Mouse (Mus musculus) frontal cortex, postnatal 25 days (tissue): ENCODE measurements around the gene Bfar.
A peak's percentile ranks its signal among the peaks of the same experiment; 100 is the strongest.
"Not testable (repeated sequence)": the region's sequence is repeated elsewhere in the genome, so short reads cannot be mapped to it uniquely, and the experiment has no call there.

ENCODE experiments used
- DNase-seq, 2 experiments: peaks; one replicate each; pipeline ENCODE4 v3.0.0; 2022; ENCODE audit warnings: low spot score in 2 of 2

Bfar gene

GRCm38 (mm10) chr16:13671685-13672385 is at the start of gene Bfar, which contains the start of gene 3110001I22Rik:
Bfar (plus strand) TSS chr16:13671858.
3110001I22Rik (plus strand) TSS chr16:13671929.
- DNase-seq = peak; percentile 65 to 78

GRCm38 (mm10) chr16:13628345-13628744 is 43.3 kb upstream of the Bfar start:
- no peak for DNase-seq

DNA sequence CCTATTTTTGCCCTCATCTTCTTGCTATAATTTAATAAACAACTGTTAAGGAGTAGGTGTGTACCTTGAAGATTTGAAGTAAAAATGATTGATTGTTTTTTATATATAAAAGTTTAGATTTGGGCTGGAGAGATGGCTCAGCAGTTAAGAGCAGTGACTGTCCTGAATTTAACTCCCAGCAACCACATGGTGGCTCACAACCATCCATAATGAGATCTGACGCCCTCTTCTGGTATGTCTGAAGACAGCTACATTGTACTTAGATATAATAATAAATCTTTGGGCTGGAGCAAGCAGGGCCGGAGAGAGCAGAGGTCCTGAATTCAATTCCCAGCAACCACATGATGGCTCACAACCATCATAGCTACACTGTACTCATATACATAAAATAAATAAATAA is 33.5 kb upstream of the Bfar start:
- DNase-seq = not testable (repeated sequence)

GRCm38 (mm10) chr16:13639508-13639907 is 32.1 kb upstream of the Bfar start:
- DNase-seq = no peak

- no peak for DNase-seq
Measured at GRCm38 (mm10) chr16:13640064-13640463, 31.6 kb upstream of the Bfar start.

- no peak for DNase-seq
Measured at GRCm38 (mm10) chr16:13644474-13644873, 27.2 kb upstream of the Bfar start.

- no peak for DNase-seq
Measured at GRCm38 (mm10) chr16:13645930-13646329, 25.7 kb upstream of the Bfar start.

DNA sequence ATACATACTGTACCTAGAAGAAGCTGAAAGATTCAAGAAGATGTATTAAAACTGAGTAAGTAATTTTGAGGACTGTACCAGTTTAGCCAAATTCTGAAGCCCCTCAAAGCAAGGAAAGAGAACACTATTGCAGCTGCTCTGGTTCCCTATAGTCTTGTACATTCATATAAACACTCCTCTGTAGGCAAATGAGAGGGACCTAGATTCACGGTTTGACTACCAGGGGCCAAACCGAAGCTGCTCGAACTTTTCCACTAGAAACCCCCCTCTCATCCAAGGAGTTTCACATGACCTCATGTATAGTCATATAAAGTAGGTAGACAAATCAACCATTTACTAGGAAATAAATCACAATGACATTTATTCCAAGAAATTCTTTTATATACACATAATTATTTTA is 12.8 kb upstream of the Bfar start:
- no peak for DNase-seq

- no peak for DNase-seq
Measured at GRCm38 (mm10) chr16:13660736-13661135, 10.9 kb upstream of the Bfar start.

DNA sequence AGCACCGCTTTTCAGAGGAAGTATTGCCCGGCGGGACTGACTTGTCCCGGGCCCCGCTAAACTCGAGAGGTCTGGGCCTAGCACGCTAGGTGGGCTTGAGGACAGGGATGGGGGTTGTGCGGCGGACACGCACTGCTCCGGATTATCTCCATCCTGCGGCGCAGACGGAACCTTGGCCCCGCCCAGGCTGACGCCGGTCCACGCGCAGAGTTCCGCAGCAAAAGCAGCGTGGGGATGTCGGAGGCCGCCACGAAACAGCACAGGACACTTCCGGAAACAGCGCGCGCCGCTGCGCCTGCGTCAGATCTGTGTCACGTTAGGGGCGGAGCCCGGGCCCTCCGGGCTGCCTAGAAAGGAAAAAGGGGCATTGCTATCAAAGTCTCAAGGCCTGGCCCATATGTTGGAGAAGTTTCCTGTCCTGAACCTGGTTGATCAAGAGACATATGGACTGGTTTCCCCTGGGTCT is 3.7 kb upstream of the Bfar start, which contains the start of gene Parn:
Gene Parn (minus strand): TSS at position 293 of the 466 bp plus-strand sequence.
- peak; percentile 86 to 88 for DNase-seq

DNA sequence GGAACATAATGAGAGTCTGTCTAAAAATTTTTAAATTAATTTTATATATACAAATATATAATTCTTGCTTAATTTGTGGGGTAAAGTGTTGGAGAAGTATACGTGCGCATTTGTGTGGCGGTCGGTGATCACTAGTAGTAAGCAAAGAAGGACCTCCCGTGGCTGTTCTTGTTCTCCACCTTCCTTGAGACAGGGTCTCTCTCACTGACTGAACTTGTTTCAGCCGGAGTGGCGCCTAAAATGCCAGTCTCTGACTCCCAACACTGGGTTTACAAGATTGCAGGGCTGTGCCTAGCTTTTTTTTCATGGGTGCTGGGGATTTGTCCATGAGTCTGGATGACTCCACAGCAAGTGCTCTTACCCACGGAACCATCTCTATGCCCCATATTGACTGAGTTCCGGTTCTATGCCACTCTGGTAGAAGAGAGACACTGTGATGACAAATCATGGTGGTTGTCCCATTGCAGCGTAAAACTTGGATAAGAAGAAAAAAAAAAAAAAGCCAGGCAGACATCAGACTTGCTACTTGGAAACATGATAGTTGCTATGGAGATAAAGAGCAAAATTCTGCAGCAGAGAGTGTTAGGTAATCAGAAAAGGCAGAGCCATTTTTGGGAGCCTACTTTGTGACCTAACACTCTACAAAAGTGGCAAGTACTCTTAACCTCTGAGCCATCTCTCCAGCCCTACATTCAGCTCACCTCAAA is 3.1 kb upstream of the Bfar start:
- no peak for DNase-seq

GRCm38 (mm10) chr16:13669282-13669681 is 2.4 kb upstream of the Bfar start:
- no peak for DNase-seq

DNA sequence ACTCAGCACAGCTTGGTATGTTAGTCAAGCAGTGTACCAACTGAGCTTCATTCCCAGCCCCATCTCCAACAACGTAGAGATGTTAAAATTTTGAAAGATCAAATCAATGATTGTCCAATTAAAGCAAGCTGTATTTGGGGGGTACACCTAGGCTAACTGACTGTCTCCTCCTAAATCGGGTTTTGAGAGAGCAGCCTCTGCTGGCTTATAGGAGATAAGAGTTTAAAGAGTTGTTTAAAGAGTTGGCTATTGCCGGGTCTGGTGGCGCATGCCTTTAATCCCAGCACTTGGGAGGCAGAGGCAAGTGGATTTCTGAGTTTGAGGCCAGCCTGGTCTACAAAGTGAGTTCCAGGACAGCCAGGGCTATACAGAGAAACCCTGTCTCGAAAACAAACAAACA is 762 bp upstream of the Bfar start:
- not testable (repeated sequence) for DNase-seq

DNA sequence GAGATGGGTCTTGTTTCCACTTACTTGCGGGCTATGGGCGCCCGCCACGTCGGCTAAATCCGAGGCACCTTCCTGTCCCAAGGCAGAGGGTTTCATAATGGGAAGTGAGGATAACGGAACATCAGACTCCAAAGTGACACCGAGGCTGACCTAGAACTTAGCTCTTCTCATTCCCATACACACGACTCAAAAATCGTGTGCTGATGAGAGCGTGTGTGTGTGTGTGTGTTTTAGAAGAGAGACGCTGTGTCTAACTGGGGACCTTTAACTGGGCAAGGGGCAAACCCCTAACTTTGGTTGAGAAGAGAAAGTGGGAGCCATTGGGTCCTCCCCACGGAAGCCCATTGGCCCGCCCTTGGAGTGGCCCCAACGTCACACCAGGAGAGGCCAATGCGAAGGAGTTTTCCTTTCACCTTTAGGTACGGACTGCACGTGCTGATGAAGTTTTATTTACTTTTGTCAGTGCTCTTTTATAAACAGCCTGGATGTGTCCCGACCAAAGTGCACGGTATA is 784 bp downstream of the Bfar start:
- DNase-seq = peak in 1 of 2 experiments; percentile 19

DNA sequence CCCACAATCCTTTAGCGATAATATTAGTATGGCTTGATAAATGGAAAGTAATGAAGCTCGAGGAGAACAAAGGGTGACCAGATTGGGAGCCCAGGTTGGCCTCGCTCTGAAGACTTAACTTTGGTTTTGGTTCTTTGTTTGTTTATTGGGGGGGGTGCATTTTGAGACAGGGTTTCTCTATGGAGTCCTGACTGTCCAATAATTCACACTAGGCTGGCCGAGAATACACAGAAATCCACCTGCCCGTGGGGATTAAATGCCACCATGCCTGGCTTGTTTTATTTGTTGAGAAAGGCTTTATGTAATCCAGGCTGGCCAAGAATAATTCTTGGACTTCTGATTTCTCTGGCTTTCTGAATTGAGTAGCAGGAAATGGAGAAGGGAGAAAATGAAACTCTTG is 1.5 kb downstream of the Bfar start:
- DNase-seq = no peak

DNA sequence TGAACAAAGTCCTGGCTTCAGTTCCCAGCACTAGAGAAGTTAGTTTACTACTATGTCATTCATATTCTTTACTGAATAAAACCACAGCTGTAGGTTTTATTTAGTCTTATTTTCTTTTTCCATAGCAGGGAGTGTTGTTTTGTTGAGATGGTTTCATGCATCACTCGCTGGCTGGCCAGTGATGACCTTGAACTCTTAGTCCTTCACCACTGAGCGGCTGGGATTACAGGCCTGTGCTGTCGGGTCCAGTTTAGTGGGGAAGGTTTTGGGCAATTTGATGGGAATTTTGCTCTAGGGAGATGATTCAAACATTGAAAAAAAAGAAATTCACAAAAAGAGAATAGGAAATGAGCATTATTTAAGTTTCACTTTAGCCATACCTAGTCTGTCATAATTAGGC is 2.9 kb downstream of the Bfar start:
- no peak for DNase-seq

GRCm38 (mm10) chr16:13678601-13679319 is 7.1 kb downstream of the Bfar start:
- DNase-seq = no peak

DNA sequence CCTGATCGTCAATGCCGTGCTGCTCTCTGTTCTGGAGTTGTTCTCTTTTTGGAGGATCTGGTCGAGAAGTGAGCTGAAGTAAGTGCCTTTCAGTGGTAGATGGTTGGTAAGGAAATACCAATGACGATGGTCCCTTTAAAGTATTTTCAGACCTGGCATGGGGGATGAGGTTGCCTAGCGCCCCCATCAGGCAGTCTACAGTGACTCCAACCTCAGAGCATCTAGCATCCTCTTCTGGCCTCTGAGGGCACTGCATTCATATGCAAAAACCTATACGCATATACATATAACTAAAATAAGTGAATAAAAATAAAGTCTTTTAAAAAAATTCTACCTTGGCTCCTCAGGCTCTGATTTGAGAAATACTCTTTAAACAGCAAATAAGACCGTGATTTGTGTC is 27.3 kb downstream of the Bfar start:
- DNase-seq = no peak

GRCm38 (mm10) chr16:13702184-13702583 is 30.5 kb downstream of the Bfar start:
- DNase-seq = no peak

GRCm38 (mm10) chr16:13704676-13705075 is 33.0 kb downstream of the Bfar start:
- DNase-seq = no peak

GRCm38 (mm10) chr16:13714910-13715309 is 43.3 kb downstream of the Bfar start:
- no peak for DNase-seq
